9 mouse cellular contexts compared by ENCODE assay signal in the genomic region with DNA sequence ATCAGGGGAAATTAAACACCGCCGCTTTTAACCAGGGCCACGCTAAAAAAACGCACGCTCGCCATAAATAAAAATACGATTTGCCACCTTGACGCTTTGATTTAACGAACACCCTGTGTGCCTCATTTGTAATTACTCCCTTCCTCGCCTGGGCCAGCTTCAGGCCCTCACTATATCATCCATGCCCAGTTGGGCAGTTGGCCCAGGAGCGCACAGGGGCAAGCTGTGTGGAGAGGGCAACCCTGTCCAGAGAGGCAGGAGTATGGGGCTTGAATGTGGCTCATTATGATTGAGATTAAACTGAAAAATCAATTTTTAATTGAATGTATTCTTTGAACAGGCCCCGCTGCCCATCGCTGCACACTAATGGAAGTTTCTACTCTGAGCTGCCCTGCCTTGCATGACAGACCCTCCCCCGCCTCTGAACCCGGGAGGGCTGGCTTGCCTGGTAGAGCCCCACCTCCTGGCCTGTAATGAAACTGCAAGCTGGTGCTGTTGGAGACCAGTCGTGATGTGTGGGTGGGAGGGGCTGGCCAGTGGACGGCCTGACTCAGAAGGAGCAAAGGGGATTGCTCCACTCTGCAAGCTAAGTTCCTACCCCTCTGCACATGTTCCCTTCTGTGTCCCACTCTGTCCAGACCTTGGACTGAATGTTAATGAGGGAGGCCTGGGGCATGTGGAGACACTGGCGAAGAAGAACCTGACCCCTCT. TPM values are rescaled to one million over a fixed set of nuclear protein-coding genes. Genes with fewer than 3 reads are reported as not detected.
A peak's percentile ranks its signal among the peaks of the same experiment; 100 is the strongest.
DNase-seq lines count a peak whose midpoint lies in the region; ATAC-seq lines count a peak whose summit lies in the region.
"Had no signal": no experiment of that assay in that cellular context is flagged by ENCODE, and none has a peak within 500 bp of the region (broad histone marks: within the 10 kb centered on the region; RNA-seq: fewer than 3 reads in every experiment).

No protein-coding gene starts in this region.

- ATAC-seq in hindbrain, embryonic 15.5 days (ENCODE audit: low FRiP score, low read depth), result peak; percentile 32; the same call in 1 of the 2 replicates
- ATAC-seq in megakaryocyte progenitor cell, adult 5-6 weeks (replicated peaks; ENCODE audit: poor library complexity), result peak; percentile 58

- H3K27ac ChIP-seq in hindbrain, embryonic 15.5 days (replicated peaks), result 0 out of 2 replicates have a peak overlapping the region, but pooled peaks have one; percentile 5
- H3K27ac ChIP-seq: lung, embryonic 15.5 days had no signal

- WGBS in hindbrain, embryonic 15.5 days, result 33% methylated on average over 18 of the region's 18 CpGs

- no peak overlapping the region for H3K4me3 ChIP-seq in hindbrain, embryonic 15.5 days
- H3K4me3 ChIP-seq: lung, embryonic 15.5 days had no signal

- H3K9ac ChIP-seq in hindbrain, embryonic 15.5 days, result no peak overlapping the region
- H3K9ac ChIP-seq: lung, embryonic 15.5 days had no signal

- H3K4me2 ChIP-seq in hindbrain, embryonic 15.5 days, result no peak overlapping the region
- H3K4me2 ChIP-seq: lung, embryonic 15.5 days had no signal

- peak; percentile 17 to 48 for DNase-seq in adrenal gland, adult (ENCODE audit: inconsistent age in 2 of 2, low spot score in 1 of 2)
- no peak for DNase-seq in adrenal gland, postnatal 4 days (ENCODE audit: low spot score in 2 of 2)
- DNase-seq in left cerebral cortex, postnatal 4 days, result peak; percentile 75
- no peak for DNase-seq in left cerebral cortex, postnatal 25 days (ENCODE audit: low spot score in 2 of 2)
- peak; percentile 23 for DNase-seq in c-Kit-positive CD71-negative TER-119-negative erythroid progenitor cells, embryonic 14.5 days (ENCODE audit: low read depth)
- peak; percentile 28 for DNase-seq in yolk sac, embryonic 10.5 days (ENCODE audit: low spot score)

- H3K27me3 ChIP-seq in hindbrain, embryonic 15.5 days, result no peaks in the 10 kb centered on the region
- H3K27me3 ChIP-seq: lung, embryonic 15.5 days had no signal

- intact Hi-C loops in left cerebral cortex, postnatal 4 days (cut with DNase I), result no loop called here
- intact Hi-C loops in left cerebral cortex, postnatal 25 days (cut with DNase I), result no loop called here

- no peaks in the 10 kb centered on the region for H3K36me3 ChIP-seq in hindbrain, embryonic 15.5 days
- H3K36me3 ChIP-seq: lung, embryonic 15.5 days had no signal

- H3K4me1 ChIP-seq in hindbrain, embryonic 15.5 days (replicated peaks), result peaks cover 42% of the 10 kb centered on the region
- H3K4me1 ChIP-seq: lung, embryonic 15.5 days had no signal

- H3K9me3 ChIP-seq in hindbrain, embryonic 15.5 days, result no peaks in the 10 kb centered on the region
- H3K9me3 ChIP-seq: lung, embryonic 15.5 days had no signal

RNA-seq across cellular contexts. Expression of gene Engase, which starts 57.9 kb away (rescaled TPM):
- 10 to 100 TPM; 19.6 to 22.3 TPM for total RNA-seq in adrenal gland, postnatal 4 days (2021)
- total RNA-seq in left cerebral cortex, postnatal 4 days (2021), result 10 to 100 TPM in 1 of 2 experiments, 1 to 10 TPM in 1; 8.3 to 11.5 TPM
- total RNA-seq in left cerebral cortex, postnatal 25 days (2021), result 10 to 100 TPM; 10.3 to 10.6 TPM
- 6.8 and 7.7 TPM in 2 replicates for polyA plus RNA-seq in hindbrain, embryonic 15.5 days (2015; fragmentation: Nextera tagmentation; extraction: Ambion mirVana)
- total RNA-seq in megakaryocyte progenitor cell, adult 5-6 weeks (2015), result 0.89 and 1.2 TPM in 2 replicates
- 3.2 and 4.6 TPM in 2 replicates for total RNA-seq in megakaryocyte progenitor cell, adult 5-6 weeks (2017)

Comparison
In these comparisons a context has a peak if more than half of its experiments do, and no peak if none do; other contexts are left out.
1. DNase-seq: peak in adrenal gland, adult (2 of 2), left cerebral cortex, postnatal 4 days (single experiment), c-Kit-positive CD71-negative TER-119-negative erythroid progenitor cells, embryonic 14.5 days (single experiment) and yolk sac, embryonic 10.5 days (single experiment); none in adrenal gland, postnatal 4 days (0 of 2) and left cerebral cortex, postnatal 25 days (0 of 2).